Mouse (Mus musculus): ENCODE measurements around the gene Dhrs2.

DNA sequence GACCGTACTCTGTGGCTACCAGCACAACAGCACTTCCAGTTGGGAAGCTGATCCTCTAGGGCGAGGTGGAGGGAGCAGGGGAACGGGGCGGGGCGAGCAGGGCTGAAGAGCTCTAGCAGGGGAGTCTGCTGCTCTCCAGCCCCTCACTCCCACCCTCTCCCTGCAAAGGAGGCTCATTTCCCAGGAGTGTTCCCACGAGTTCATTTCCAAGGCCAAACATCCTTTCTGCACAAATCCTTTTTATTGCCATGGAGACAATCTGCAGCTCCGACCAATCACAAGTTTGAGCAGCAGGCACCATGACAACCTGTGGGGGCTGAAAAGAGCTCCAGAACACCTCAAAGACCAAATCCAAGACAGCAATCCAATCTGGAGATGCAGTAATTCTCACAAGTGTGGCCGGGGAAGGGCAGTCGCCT, 32.4 kb upstream of the Dhrs2 start:
- TF ChIP-seq CTCF (IDR thresholded peaks at IDR 0.05) (no peak), POLR2A (IDR thresholded peaks at IDR 0.05; ENCODE audit: insufficient read depth, low read depth, low read length) (no peak), EP300 (IDR thresholded peaks at IDR 0.05; ENCODE audit: insufficient read depth, low read depth, low read length) (no peak)
